Mouse (Mus musculus) hindbrain, embryonic 13.5 days (tissue): ENCODE measurements around the gene Gse1. TPM values are rescaled to one million over a fixed set of nuclear protein-coding genes. Genes with fewer than 3 reads are reported as not detected.

Source experiments
- ATAC-seq: fragments of 200-750 bp; cut with Nextera tagmentation; 2 replicates; pipeline ENCODE4 v1.8.0; 2017; ENCODE audit warnings: moderate TSS enrichment; ENCODE audit not compliant: low FRiP score
- H3K27ac ChIP-seq: fragments of 300-500 bp; sonication (generic); 2 replicates; pipeline ENCODE4 v1.5.1; 2015; ENCODE audit warnings: inconsistent platforms, mild to moderate bottlenecking, moderate library complexity
- H3K27me3 ChIP-seq: fragments of 300-500 bp; sonication (generic); 2 replicates; pipeline ENCODE4 v1.6.1; 2015; ENCODE audit warnings: mild to moderate bottlenecking, inconsistent platforms
- H3K36me3 ChIP-seq: fragments of 300-500 bp; sonication (generic); 2 replicates; pipeline ENCODE4 v1.6.1; 2015; ENCODE audit warnings: mild to moderate bottlenecking, inconsistent platforms
- H3K4me1 ChIP-seq: fragments of 300-500 bp; sonication (generic); replicated peaks from 2 replicates; pipeline ENCODE4 v1.6.1; 2015; ENCODE audit warnings: inconsistent platforms
- H3K4me2 ChIP-seq: fragments of 300-500 bp; sonication (generic); 2 replicates; pipeline ENCODE4 v1.6.1; 2015; ENCODE audit warnings: inconsistent platforms, mild to moderate bottlenecking, moderate library complexity
- H3K4me3 ChIP-seq: fragments of 300-500 bp; sonication (generic); 2 replicates; pipeline ENCODE4 v1.5.1; 2015; ENCODE audit warnings: mild to moderate bottlenecking, inconsistent platforms
- H3K9ac ChIP-seq: fragments of 300-500 bp; sonication (generic); 2 replicates; pipeline ENCODE4 v1.6.1; 2015; ENCODE audit warnings: mild to moderate bottlenecking, inconsistent platforms
- H3K9me3 ChIP-seq: fragments of 300-500 bp; sonication (generic); 2 replicates; pipeline ENCODE4 v1.6.1; 2016; ENCODE audit warnings: inconsistent platforms
- WGBS: fragments of 180-500 bp; shearing (Covaris S2); methylation state at CpG from one replicate; pipeline ENCODE4 v1.1.7; 2015; 5-methylcytosine and 5-hydroxymethylcytosine counted together
- polyA plus RNA-seq: library from polyadenylated mRNA; unstranded; fragments of >200 nt; fragmentation: Nextera tagmentation; extraction: Ambion mirVana; gene quantifications from 2 replicates; pipeline ENCODE4 v1.2.1, GENCODE M21; 2015

Gse1 gene
- polyA plus RNA-seq, 1 experiment from 2014 or later, result 22.1 TPM

- H3K27me3 ChIP-seq, result 0 out of 2 replicates have a peak, but pooled peaks cover 5% of the 10 kb centered on the region
- H3K9ac ChIP-seq, result peak overlapping the region; percentile 58
- ATAC-seq, result peak; percentile 79
- 0 out of 2 replicates have a peak, but pooled peaks cover 3% of the 10 kb centered on the region for H3K9me3 ChIP-seq
- H3K36me3 ChIP-seq, result no peaks in the 10 kb centered on the region
- 29% methylated on average over 20 of the region's 20 CpGs for WGBS
- peak overlapping the region; percentile 86 for H3K27ac ChIP-seq
- peak overlapping the region; percentile 15 for H3K4me3 ChIP-seq
- H3K4me2 ChIP-seq, result peak overlapping the region; percentile 48
- H3K4me1 ChIP-seq, result peaks cover 32% of the 10 kb centered on the region
Observed at GRCm38 (mm10) chr8:120190810-120191413, 37.3 kb upstream of the Gse1 start.

- Histone ChIP-seq H3K36me3 (no peaks in the 10 kb centered on the region), H3K9ac (peak overlapping the region; percentile 58; the same call in 1 of the 2 replicates), H3K4me1 (peaks cover 25% of the 10 kb centered on the region), H3K9me3 (0 out of 2 replicates have a peak, but pooled peaks cover 3% of the 10 kb centered on the region), H3K4me2 (no peak overlapping the region), H3K4me3 (no peak overlapping the region), H3K27me3 (0 out of 2 replicates have a peak, but pooled peaks cover 5% of the 10 kb centered on the region), H3K27ac (peak overlapping the region; percentile 86)
- WGBS, result 75% methylated on average over 5 of the region's 5 CpGs
- ATAC-seq, result no peak
Observed at GRCm38 (mm10) chr8:120191633-120192032, 36.6 kb upstream of the Gse1 start.

GRCm38 (mm10) chr8:120192118-120192517, 36.1 kb upstream of the Gse1 start:
- no peak for ATAC-seq
- Histone ChIP-seq H3K4me3 (no peak overlapping the region), H3K36me3 (no peaks in the 10 kb centered on the region), H3K9ac (no peak overlapping the region), H3K9me3 (0 out of 2 replicates have a peak, but pooled peaks cover 3% of the 10 kb centered on the region), H3K4me2 (no peak overlapping the region), H3K4me1 (peaks cover 20% of the 10 kb centered on the region), H3K27ac (peak overlapping the region; percentile 86), H3K27me3 (0 out of 2 replicates have a peak, but pooled peaks cover 5% of the 10 kb centered on the region)
- WGBS, result 97% methylated on average over 5 of the region's 5 CpGs

- H3K4me3 ChIP-seq, result no peak overlapping the region
- 0 out of 2 replicates have a peak, but pooled peaks cover 3% of the 10 kb centered on the region for H3K27me3 ChIP-seq
- H3K4me1 ChIP-seq, result peaks cover 8% of the 10 kb centered on the region; the same call in 1 of the 2 replicates
- no peak overlapping the region for H3K27ac ChIP-seq
- no peaks in the 10 kb centered on the region for H3K9me3 ChIP-seq
- 85% methylated on average over 6 of the region's 6 CpGs for WGBS
- H3K4me2 ChIP-seq, result no peak overlapping the region
- no peak for ATAC-seq
- no peaks in the 10 kb centered on the region for H3K36me3 ChIP-seq
- no peak overlapping the region for H3K9ac ChIP-seq
Observed at GRCm38 (mm10) chr8:120201351-120201750, 26.9 kb upstream of the Gse1 start.

GRCm38 (mm10) chr8:120202546-120202945, 25.7 kb upstream of the Gse1 start:
- no peak overlapping the region for H3K9ac ChIP-seq
- WGBS, result 69% methylated on average over 3 of the region's 3 CpGs
- H3K9me3 ChIP-seq, result no peaks in the 10 kb centered on the region

GRCm38 (mm10) chr8:120204736-120205360, 23.4 kb upstream of the Gse1 start:
- no peak for ATAC-seq
- Histone ChIP-seq H3K27me3 (0 out of 2 replicates have a peak, but pooled peaks cover 5% of the 10 kb centered on the region), H3K4me1 (peaks cover 16% of the 10 kb centered on the region), H3K9me3 (no peaks in the 10 kb centered on the region), H3K36me3 (no peaks in the 10 kb centered on the region), H3K9ac (no peak overlapping the region), H3K27ac (no peak overlapping the region), H3K4me3 (no peak overlapping the region), H3K4me2 (no peak overlapping the region)
- WGBS, result 70% methylated on average over 7 of the region's 7 CpGs

More at GRCm38 (mm10) chr8:120202546-120202945, 25.7 kb upstream of the Gse1 start:
- Histone ChIP-seq H3K4me2 (no peak overlapping the region), H3K27me3 (0 out of 2 replicates have a peak, but pooled peaks cover 3% of the 10 kb centered on the region), H3K4me1 (peaks cover 8% of the 10 kb centered on the region; the same call in 1 of the 2 replicates), H3K27ac (no peak overlapping the region), H3K36me3 (no peaks in the 10 kb centered on the region), H3K4me3 (no peak overlapping the region)
- no peak for ATAC-seq

GRCm38 (mm10) chr8:120205916-120206315, 22.3 kb upstream of the Gse1 start:
- H3K36me3 ChIP-seq, result no peaks in the 10 kb centered on the region
- ATAC-seq, result no peak
- H3K4me3 ChIP-seq, result no peak overlapping the region
- H3K9ac ChIP-seq, result no peak overlapping the region
- peaks cover 22% of the 10 kb centered on the region for H3K4me1 ChIP-seq
- 90% methylated on average over 9 of the region's 9 CpGs for WGBS
- no peaks in the 10 kb centered on the region for H3K9me3 ChIP-seq
- no peak overlapping the region for H3K27ac ChIP-seq
- no peak overlapping the region for H3K4me2 ChIP-seq
- 0 out of 2 replicates have a peak, but pooled peaks cover 8% of the 10 kb centered on the region for H3K27me3 ChIP-seq

- 87% methylated on average over 8 of the region's 8 CpGs for WGBS
- no peak for ATAC-seq
- Histone ChIP-seq H3K4me2 (no peak overlapping the region), H3K9me3 (no peaks in the 10 kb centered on the region), H3K27ac (no peak overlapping the region), H3K9ac (no peak overlapping the region), H3K4me3 (no peak overlapping the region), H3K27me3 (0 out of 2 replicates have a peak, but pooled peaks cover 8% of the 10 kb centered on the region), H3K4me1 (peaks cover 25% of the 10 kb centered on the region), H3K36me3 (no peaks in the 10 kb centered on the region)
Observed at GRCm38 (mm10) chr8:120207364-120207763, 20.9 kb upstream of the Gse1 start.

GRCm38 (mm10) chr8:120208113-120208512, 20.1 kb upstream of the Gse1 start:
- H3K27me3 ChIP-seq, result 0 out of 2 replicates have a peak, but pooled peaks cover 11% of the 10 kb centered on the region
- H3K36me3 ChIP-seq, result no peaks in the 10 kb centered on the region
- no peaks in the 10 kb centered on the region for H3K9me3 ChIP-seq
- 0 out of 2 replicates have a peak overlapping the region, but pooled peaks have one; percentile 9 for H3K27ac ChIP-seq
- 64% methylated on average over 11 of the region's 11 CpGs for WGBS
- H3K4me3 ChIP-seq, result no peak overlapping the region
- H3K9ac ChIP-seq, result no peak overlapping the region
- peaks cover 25% of the 10 kb centered on the region for H3K4me1 ChIP-seq
- no peak for ATAC-seq
- no peak overlapping the region for H3K4me2 ChIP-seq

- Histone ChIP-seq H3K9me3 (no peaks in the 10 kb centered on the region), H3K27ac (no peak overlapping the region), H3K9ac (no peak overlapping the region), H3K36me3 (no peaks in the 10 kb centered on the region), H3K4me3 (no peak overlapping the region), H3K27me3 (0 out of 2 replicates have a peak, but pooled peaks cover 10% of the 10 kb centered on the region), H3K4me2 (no peak overlapping the region), H3K4me1 (peaks cover 37% of the 10 kb centered on the region)
- ATAC-seq, result no peak
- WGBS, result 12% methylated on average over 4 of the region's 4 CpGs
Observed at GRCm38 (mm10) chr8:120211345-120211744, 16.9 kb upstream of the Gse1 start.

- 0 out of 2 replicates have a peak, but pooled peaks cover 10% of the 10 kb centered on the region for H3K27me3 ChIP-seq
- no peak overlapping the region for H3K9ac ChIP-seq
- H3K27ac ChIP-seq, result no peak overlapping the region
- no peaks in the 10 kb centered on the region for H3K36me3 ChIP-seq
- WGBS, result 83% methylated on average over 7 of the region's 7 CpGs
- H3K4me2 ChIP-seq, result no peak overlapping the region
- H3K9me3 ChIP-seq, result no peaks in the 10 kb centered on the region
- H3K4me1 ChIP-seq, result peaks cover 50% of the 10 kb centered on the region
- no peak for ATAC-seq
- no peak overlapping the region for H3K4me3 ChIP-seq
Observed at GRCm38 (mm10) chr8:120212596-120212995, 15.7 kb upstream of the Gse1 start.

GRCm38 (mm10) chr8:120213229-120213628, 15.0 kb upstream of the Gse1 start:
- peaks cover 48% of the 10 kb centered on the region for H3K4me1 ChIP-seq
- ATAC-seq, result no peak

More at GRCm38 (mm10) chr8:120213229-120213628, 15.0 kb upstream of the Gse1 start:
- Histone ChIP-seq H3K27ac (no peak overlapping the region), H3K4me3 (no peak overlapping the region), H3K9ac (no peak overlapping the region), H3K36me3 (no peaks in the 10 kb centered on the region), H3K4me2 (no peak overlapping the region), H3K9me3 (no peaks in the 10 kb centered on the region), H3K27me3 (0 out of 2 replicates have a peak, but pooled peaks cover 10% of the 10 kb centered on the region)
- 90% methylated on average over 3 of the region's 3 CpGs for WGBS
